Mouse (Mus musculus) heart, embryonic 11.5 days (tissue): ENCODE results near the gene Arhgdig. TPM values are rescaled to one million over a fixed set of nuclear protein-coding genes. Genes with fewer than 3 reads are reported as not detected.

ENCODE experiments used
- ATAC-seq: fragments of 200-750 bp; cut with Nextera tagmentation; replicated peaks from 2 replicates; pipeline ENCODE4 v1.8.0; 2017; ENCODE audit warnings: moderate library complexity; ENCODE audit not compliant: insufficient number of reproducible peaks, low FRiP score, low TSS enrichment
- H3K27ac ChIP-seq: fragments of 300-500 bp; sonication (generic); 2 replicates; pipeline ENCODE4 v1.5.1; 2014; ENCODE audit warnings: mild to moderate bottlenecking, low read depth, low read length
- H3K27me3 ChIP-seq: fragments of 300-500 bp; sonication (generic); 2 replicates; pipeline ENCODE4 v1.6.1; 2014; ENCODE audit warnings: mild to moderate bottlenecking, low read length, mixed read lengths; ENCODE audit not compliant: control insufficient read depth, insufficient read depth
- H3K36me3 ChIP-seq: fragments of 300-500 bp; sonication (generic); 2 replicates; pipeline ENCODE4 v1.6.1; 2014; ENCODE audit warnings: mild to moderate bottlenecking, low read length, moderate library complexity, mixed read lengths; ENCODE audit not compliant: control insufficient read depth, insufficient read depth
- H3K4me1 ChIP-seq: fragments of 300-500 bp; sonication (generic); 2 replicates; pipeline ENCODE4 v1.6.1; 2014; ENCODE audit warnings: low read length; ENCODE audit not compliant: control insufficient read depth, insufficient read depth
- H3K4me2 ChIP-seq: fragments of 300-500 bp; sonication (generic); 2 replicates; pipeline ENCODE4 v1.6.1; 2014; ENCODE audit warnings: mild to moderate bottlenecking, moderate library complexity
- H3K4me3 ChIP-seq: fragments of 300-500 bp; sonication (generic); 2 replicates; pipeline ENCODE4 v1.5.1; 2014; ENCODE audit warnings: low read depth, low read length
- H3K9ac ChIP-seq: fragments of 300-500 bp; sonication (generic); 2 replicates; pipeline ENCODE4 v1.6.1; 2014; ENCODE audit warnings: mild to moderate bottlenecking, low read depth, low read length, moderate library complexity
- H3K9me3 ChIP-seq: fragments of 300-500 bp; sonication (generic); replicated peaks from 2 replicates; pipeline ENCODE4 v1.6.1; 2016; ENCODE audit warnings: low read length; ENCODE audit not compliant: control insufficient read depth
- WGBS: fragments of 180-500 bp; shearing (Covaris S2); extraction: QIAGEN DNeasy Blood & Tissue Kit; methylation state at CpG from one replicate; pipeline ENCODE4 v1.1.7; 2014; ENCODE audit not compliant: insufficient replicate concordance; 5-methylcytosine and 5-hydroxymethylcytosine counted together
- polyA plus RNA-seq: library from polyadenylated mRNA; unstranded; fragments of >200 nt; fragmentation: Nextera tagmentation; extraction: Ambion mirVana; gene quantifications from 2 replicates; pipeline ENCODE4 v1.2.1, GENCODE M21; 2014

The Arhgdig gene
- polyA plus RNA-seq, 1 experiment from 2014 or later, result 6.4 TPM

- ATAC-seq, result no peak
- H3K27ac ChIP-seq, result no peak overlapping the region
- no peaks in the 10 kb centered on the region for H3K36me3 ChIP-seq
- H3K9me3 ChIP-seq, result no peaks in the 10 kb centered on the region
- peaks cover 15% of the 10 kb centered on the region for H3K4me1 ChIP-seq
- WGBS, result 43% methylated on average over 6 of the region's 6 CpGs
- H3K4me2 ChIP-seq, result no peak overlapping the region
- no peak overlapping the region for H3K9ac ChIP-seq
- no peak overlapping the region for H3K4me3 ChIP-seq
- no peaks in the 10 kb centered on the region for H3K27me3 ChIP-seq
These were observed 32.7 kb upstream of the Arhgdig start for GRCm38 (mm10) chr17:26240120-26240790.

- Histone ChIP-seq H3K4me2 (no peak overlapping the region), H3K4me3 (no peak overlapping the region), H3K36me3 (no peaks in the 10 kb centered on the region), H3K27ac (no peak overlapping the region), H3K4me1 (peaks cover 15% of the 10 kb centered on the region), H3K9me3 (no peaks in the 10 kb centered on the region), H3K27me3 (no peaks in the 10 kb centered on the region), H3K9ac (no peak overlapping the region)
- WGBS, result 61% methylated on average over 2 of the region's 2 CpGs
- ATAC-seq, result no peak
These were observed 32.0 kb upstream of the Arhgdig start for GRCm38 (mm10) chr17:26239551-26239950.

- ATAC-seq, result no peak
- Histone ChIP-seq H3K9me3 (no peaks in the 10 kb centered on the region), H3K9ac (no peak overlapping the region), H3K27me3 (no peaks in the 10 kb centered on the region), H3K27ac (no peak overlapping the region), H3K4me3 (no peak overlapping the region), H3K4me1 (peaks cover 9% of the 10 kb centered on the region; the same call in 1 of the 2 replicates), H3K4me2 (no peak overlapping the region), H3K36me3 (no peaks in the 10 kb centered on the region)
- WGBS, result 76% methylated on average over 10 of the region's 10 CpGs
These were observed 30.1 kb upstream of the Arhgdig start for GRCm38 (mm10) chr17:26237667-26238066.

GRCm38 (mm10) chr17:26235077-26235815 lies 27.7 kb upstream of the Arhgdig start:
- Histone ChIP-seq H3K4me2 (no peak overlapping the region), H3K9ac (no peak overlapping the region), H3K27ac (no peak overlapping the region), H3K4me1 (peaks cover 2% of the 10 kb centered on the region; the same call in 1 of the 2 replicates), H3K4me3 (no peak overlapping the region), H3K27me3 (no peaks in the 10 kb centered on the region), H3K36me3 (no peaks in the 10 kb centered on the region), H3K9me3 (no peaks in the 10 kb centered on the region)
- 59% methylated on average over 13 of the region's 13 CpGs for WGBS
- ATAC-seq, result no peak

- no peak overlapping the region for H3K4me2 ChIP-seq
- no peaks in the 10 kb centered on the region for H3K27me3 ChIP-seq
- no peak overlapping the region for H3K27ac ChIP-seq
- no peak overlapping the region for H3K4me3 ChIP-seq
- no peaks in the 10 kb centered on the region for H3K36me3 ChIP-seq
- no peaks in the 10 kb centered on the region for H3K9me3 ChIP-seq
- H3K9ac ChIP-seq, result no peak overlapping the region
- 90% methylated on average over 8 of the region's 8 CpGs for WGBS
- H3K4me1 ChIP-seq, result no peaks in the 10 kb centered on the region
- no peak for ATAC-seq
These were observed 26.8 kb upstream of the Arhgdig start for GRCm38 (mm10) chr17:26234386-26234785.

- 66% methylated on average over 8 of the region's 8 CpGs for WGBS
- no peak for ATAC-seq
- H3K4me2 ChIP-seq, result no peak overlapping the region
- H3K27me3 ChIP-seq, result no peaks in the 10 kb centered on the region
- no peaks in the 10 kb centered on the region for H3K9me3 ChIP-seq
- H3K4me3 ChIP-seq, result no peak overlapping the region
- H3K4me1 ChIP-seq, result no peaks in the 10 kb centered on the region
- H3K36me3 ChIP-seq, result no peaks in the 10 kb centered on the region
- H3K9ac ChIP-seq, result no peak overlapping the region
- H3K27ac ChIP-seq, result no peak overlapping the region
These were observed 25.3 kb upstream of the Arhgdig start for GRCm38 (mm10) chr17:26232863-26233262.

DNA sequence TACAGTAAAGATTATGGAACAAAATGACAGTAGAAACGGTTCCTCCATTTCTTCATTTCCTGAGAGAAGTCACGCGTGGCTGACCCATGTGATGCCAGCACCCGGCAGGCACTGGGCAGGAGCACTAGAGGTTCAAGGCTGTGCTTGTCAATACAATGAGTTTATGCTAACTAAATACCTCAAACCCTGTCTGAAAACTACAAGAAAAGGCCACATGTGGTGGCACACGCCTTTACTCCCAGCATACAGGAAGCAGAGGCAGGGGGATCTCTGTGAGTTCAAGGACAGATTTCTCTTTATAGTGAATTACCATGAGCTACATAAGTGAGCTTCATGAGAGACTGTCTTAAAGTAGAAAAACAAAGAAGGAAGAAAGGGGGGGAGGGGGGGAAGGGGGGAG lies 23.6 kb upstream of the Arhgdig start:
- 89% methylated on average over 5 of the region's 5 CpGs for WGBS
- no peaks in the 10 kb centered on the region for H3K27me3 ChIP-seq
- H3K9me3 ChIP-seq, result no peaks in the 10 kb centered on the region
- H3K27ac ChIP-seq, result no peak overlapping the region
- no peak overlapping the region for H3K9ac ChIP-seq
- no peak overlapping the region for H3K4me2 ChIP-seq
- H3K36me3 ChIP-seq, result no peaks in the 10 kb centered on the region
- no peaks in the 10 kb centered on the region for H3K4me1 ChIP-seq
- H3K4me3 ChIP-seq, result no peak overlapping the region
- no peak for ATAC-seq

DNA sequence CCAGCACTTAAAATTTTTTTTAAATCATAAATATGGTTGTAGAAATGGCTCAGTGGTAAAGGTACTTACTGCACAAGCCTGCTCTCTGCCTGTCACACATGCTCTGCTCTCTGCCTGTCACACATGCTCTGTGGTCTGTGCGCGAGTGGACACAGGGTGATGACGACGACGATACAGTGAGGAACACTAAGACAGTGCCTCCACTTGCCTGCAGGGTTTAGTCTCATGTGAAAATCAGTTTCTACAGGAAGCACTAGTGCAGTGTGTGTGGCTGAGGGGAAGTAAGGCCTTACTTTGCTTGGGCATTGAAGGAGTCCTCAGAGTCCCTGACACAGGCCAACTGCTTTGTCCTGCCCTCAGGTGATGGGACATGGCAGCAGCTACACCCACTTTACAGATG lies 22.2 kb upstream of the Arhgdig start:
- no peaks in the 10 kb centered on the region for H3K36me3 ChIP-seq
- H3K9ac ChIP-seq, result no peak overlapping the region
- no peaks in the 10 kb centered on the region for H3K27me3 ChIP-seq
- WGBS, result 86% methylated on average over 5 of the region's 5 CpGs
- no peak overlapping the region for H3K27ac ChIP-seq
- no peak overlapping the region for H3K4me3 ChIP-seq
- H3K4me2 ChIP-seq, result no peak overlapping the region
- no peak for ATAC-seq
- no peaks in the 10 kb centered on the region for H3K4me1 ChIP-seq
- H3K9me3 ChIP-seq, result no peaks in the 10 kb centered on the region

- Histone ChIP-seq H3K4me1 (no peaks in the 10 kb centered on the region), H3K27ac (no peak overlapping the region), H3K9ac (no peak overlapping the region), H3K27me3 (no peaks in the 10 kb centered on the region), H3K4me2 (no peak overlapping the region), H3K4me3 (no peak overlapping the region), H3K36me3 (no peaks in the 10 kb centered on the region), H3K9me3 (no peaks in the 10 kb centered on the region)
- 76% methylated on average over 12 of the region's 12 CpGs for WGBS
- no peak for ATAC-seq
These were observed 17.6 kb upstream of the Arhgdig start for GRCm38 (mm10) chr17:26225150-26225549.
